Mouse (Mus musculus) cerebellum, postnatal 10 days (tissue): ENCODE results near the gene Scn2b.

Experiments used
- DNase-seq, 2 experiments: peaks; one replicate each; pipeline ENCODE4 v3.0.0; 2021; ENCODE audit warnings: mixed read lengths in 2 of 2

Gene Scn2b

DNA sequence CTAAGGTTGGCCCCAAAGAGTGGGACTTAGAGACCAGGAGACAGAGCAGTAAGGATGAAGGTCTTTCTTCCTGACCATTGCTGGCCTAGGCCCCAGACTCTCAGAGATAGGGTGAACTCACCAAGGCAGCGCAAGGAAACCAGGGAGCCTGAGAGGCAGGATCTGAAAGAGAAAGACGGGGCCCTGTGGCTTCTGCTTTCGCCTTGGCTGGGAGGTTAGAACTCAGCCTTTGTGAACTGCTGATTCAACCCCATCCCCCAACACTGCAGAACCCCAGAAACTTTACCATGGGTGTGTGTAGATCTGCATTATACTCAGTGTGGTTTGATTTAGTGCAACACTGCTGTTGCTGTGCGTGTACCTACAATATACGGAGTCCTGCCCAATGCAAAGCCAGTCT, 61.7 kb downstream of the Scn2b start:
- no peak for DNase-seq
